Mouse (Mus musculus): ENCODE measurements around the gene Ankrd13b. TPM values are rescaled to one million over a fixed set of nuclear protein-coding genes. Genes with fewer than 3 reads are reported as not detected.

The Ankrd13b gene
- total RNA-seq, 2 experiments from 2014 or later = 9.2 to 11.2 TPM

DNA sequence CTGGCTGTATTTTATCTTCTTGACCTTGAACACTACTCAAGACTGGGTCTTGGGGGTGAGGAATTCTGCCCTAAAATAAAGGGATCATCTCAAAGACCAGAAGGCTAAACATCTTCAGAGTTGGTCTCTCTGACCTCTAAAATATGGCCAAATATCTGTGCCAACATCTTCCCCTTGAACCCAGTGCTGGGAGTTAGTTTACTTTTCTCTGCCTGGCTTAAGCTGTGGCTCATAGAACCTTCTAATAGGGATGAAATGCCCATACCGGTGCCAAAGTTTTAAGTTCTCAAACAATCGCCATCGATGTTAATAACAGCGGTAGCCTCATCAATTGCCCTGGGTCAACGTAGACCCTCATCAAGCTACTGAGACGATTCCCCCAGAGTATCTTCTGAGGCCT lies 27.6 kb downstream of the Ankrd13b start:
- no peak for DNase-seq

DNA sequence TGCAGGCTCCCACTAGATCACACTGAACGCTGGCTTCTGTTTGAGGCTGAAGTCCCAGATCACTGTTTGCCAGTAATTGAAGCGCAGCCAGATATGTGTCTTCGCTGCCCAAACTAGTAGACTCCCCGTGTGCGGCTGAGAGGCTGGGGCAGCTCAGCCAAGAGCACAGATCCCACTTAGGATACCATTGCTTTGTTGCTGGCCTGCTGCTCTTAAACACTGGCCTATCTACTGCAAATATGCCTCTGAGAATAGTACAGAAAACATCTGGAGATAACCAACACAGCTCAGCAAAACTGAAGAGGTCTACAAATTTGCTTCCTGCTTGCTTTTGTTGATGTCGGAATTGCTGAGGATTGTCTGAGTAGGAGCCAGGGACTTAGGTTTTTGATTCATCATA lies 32.6 kb downstream of the Ankrd13b start:
- peak; percentile 78 to 88 for DNase-seq

DNA sequence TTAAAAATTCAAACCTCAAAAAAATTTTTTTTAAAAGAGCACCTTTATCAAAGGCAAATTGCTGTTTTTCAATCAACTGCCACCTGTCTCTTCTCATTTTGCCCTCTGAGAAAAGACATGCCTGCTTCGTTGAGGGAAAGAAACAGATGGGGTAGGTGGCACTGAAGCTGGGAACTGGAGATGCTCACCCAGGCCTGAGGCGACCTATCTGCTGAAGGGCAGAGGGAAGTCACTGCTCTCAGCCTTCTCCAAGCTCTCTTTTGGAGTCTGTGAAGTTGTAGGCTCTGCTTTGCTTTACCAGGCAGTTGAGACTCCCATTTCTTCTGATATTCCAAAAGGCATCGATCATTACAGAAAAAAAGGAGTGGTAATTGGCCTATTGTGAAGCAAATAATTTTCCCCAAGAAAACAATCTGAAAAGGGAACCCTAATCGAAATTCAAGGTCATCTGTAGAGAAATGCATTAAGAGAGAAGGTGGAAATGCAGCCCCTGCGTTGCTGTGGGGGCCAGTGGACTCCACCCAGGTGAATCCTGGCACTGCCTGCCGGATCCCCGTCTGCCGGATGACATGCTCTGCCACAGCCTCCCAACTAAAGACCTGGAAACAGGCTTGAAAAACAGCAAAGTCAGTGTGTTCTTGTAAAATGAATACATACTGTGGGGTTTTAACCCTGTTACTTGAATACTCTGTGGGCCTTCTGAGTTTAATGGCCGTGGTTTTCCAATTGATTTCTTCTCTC lies 33.5 kb downstream of the Ankrd13b start:
- no peak for DNase-seq

DNA sequence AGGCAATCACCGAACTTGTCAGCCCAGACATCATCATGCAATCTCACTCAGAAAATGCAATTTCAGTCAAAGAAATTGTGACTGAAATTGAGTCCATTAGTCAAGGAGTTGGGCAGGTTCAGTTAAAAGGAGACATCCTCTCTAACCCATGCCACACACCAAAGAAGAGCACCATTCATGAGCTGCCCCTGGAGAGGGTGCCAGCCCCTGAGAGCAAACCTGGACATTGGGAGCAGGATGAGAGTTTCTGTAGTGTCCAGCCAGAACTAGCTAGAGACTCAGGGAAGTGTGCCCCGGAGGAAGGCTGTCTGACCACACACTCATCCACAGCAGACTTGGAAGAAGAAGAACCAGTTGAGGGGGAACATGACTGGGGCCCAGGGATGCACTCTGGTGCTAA lies 36.1 kb downstream of the Ankrd13b start:
- no peak for DNase-seq

DNA sequence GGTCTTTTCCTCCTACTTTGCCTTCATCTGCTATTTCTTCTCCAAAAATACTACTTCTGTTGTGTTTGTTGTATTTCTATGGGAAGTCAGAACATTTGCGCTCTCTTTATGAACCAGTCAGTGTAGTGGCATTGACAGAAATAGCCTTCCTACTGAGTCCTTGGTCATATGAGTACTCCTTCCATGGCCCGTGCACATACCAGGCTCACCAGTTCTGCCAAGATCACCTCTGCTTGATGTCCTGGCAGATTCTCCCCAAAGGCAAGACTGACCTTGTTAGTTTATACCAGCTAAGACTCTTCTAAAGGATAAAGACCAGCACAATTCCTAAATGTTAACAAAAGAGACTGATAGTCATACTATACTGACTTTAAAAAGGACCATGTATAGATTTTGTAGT lies 37.8 kb downstream of the Ankrd13b start:
- peak in 1 of 2 experiments; percentile 61 for DNase-seq

DNA sequence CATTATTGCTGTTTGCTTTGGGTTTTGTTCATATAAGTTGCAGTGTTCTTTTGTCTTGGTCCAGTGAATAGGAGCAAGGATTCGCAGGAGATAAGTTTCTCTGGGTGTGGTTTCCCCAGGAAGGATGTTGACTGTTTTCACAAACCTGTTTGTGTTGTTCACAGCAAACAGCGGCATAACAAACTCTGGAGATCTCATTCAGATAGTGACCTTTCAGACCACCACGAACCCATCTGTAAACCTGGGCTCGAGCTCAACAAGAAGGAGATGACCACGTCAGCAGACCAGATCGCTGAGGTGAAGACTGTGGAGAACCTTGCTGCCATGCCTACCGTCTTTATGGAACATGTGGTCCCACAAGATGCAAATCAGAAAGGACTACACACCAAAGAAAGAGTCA lies 40.3 kb downstream of the Ankrd13b start:
- DNase-seq = peak in 1 of 2 experiments; percentile 76

DNA sequence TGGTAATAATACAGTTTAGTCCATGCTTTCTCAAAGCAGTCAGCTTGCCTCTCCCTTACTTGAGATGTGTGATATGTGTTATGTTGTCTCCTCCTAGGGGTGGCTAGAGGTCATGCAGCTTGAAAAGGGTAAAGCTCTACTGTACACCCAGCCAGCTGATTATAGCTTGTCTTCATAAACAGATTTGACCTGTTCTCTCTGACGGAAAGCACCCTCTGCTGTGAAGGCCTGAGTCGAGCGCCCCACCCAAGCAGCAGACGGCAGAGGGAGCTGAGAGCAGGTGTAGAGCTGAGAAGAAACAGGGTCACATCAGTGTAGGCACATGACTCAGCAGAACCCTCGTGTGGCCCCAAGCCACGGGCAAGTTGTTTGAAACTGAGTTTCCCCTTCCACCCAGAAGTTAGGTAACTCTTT lies 42.8 kb downstream of the Ankrd13b start:
- DNase-seq = peak; percentile 86 to 87

DNA sequence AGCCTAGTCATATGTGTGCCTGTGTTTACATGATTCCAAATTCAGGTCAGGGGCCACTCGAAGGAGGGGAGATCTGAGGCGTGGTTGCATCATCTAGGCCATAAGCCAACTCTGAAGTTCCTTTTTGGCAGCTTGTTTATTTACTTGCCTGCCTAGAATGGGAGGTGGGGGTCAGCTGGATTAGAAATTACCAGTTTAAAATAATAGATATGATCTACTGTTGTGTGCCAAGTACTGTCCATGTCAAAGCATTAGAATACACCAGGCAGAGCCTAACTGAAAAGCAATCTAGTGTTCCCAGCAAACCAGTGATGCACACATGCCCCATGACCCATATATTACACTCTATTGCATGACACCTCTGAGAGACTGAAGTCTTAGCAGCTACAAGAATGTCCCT lies 44.5 kb downstream of the Ankrd13b start:
- peak; percentile 88 to 93 for DNase-seq

DNA sequence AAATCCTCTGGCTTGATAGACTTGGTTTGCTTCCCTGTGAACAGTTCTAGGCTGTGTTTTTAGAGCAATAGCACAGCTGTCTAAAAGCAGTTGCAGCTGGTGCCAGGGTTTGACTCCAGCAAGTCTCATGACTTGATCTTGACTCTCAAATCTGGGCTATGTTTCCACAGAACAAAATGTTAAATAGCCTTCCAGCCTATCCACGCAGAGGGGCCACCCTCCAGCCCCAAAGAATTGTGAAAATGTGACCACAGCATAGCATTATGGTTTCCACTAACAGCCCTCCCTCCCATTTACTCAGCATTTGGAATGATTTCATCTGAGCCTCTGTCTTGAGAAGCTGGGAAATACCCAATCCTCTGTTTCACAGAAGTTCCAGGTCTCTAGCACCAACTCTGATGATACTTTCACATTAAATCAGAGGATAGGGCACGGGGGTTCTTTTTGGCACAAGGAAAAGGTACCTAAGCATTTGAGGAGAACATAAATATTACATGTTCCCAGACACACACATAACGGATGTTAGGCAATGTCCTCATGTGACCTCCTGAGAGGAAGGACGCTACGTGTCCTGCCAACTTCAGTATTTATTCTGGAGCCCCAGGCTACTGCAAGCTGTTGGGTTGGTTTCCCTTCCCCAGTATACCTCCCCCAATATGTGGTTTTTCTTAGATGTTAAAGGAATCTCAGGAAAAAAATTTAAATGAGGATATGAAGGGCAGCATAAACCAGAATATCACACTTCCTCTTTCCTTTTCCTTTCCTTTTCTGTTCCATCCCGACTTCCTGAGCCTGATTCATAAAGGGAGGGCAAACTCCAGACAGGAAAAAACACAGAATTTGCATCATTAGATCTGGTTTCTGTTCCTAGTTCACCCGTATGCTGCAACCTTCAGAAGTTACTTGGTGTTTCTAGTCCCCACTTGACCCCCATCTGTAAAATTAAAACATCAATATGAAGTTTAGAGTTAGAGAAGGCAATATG lies 47.0 kb downstream of the Ankrd13b start:
- peak; percentile 87 to 93 for DNase-seq

DNA sequence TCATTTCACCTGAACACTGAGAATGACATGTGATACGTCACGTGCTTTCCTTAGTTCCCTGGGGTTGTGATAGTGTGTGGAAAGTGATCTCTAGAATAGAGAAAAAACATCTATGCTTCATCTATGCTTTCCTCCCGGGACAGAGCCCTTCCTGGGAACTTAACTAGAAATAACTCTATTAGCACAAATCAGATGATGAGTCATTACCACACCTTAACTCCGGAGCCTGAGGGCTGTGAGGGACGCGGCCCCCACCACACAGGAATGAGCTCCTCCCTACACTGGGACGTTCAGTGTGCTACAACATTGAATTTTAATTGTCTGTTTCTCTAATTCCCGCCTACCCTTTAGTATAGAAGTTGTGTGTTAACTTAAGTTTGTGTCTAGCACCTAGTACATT lies 48.5 kb downstream of the Ankrd13b start:
- DNase-seq = peak in 1 of 2 experiments; percentile 51

DNA sequence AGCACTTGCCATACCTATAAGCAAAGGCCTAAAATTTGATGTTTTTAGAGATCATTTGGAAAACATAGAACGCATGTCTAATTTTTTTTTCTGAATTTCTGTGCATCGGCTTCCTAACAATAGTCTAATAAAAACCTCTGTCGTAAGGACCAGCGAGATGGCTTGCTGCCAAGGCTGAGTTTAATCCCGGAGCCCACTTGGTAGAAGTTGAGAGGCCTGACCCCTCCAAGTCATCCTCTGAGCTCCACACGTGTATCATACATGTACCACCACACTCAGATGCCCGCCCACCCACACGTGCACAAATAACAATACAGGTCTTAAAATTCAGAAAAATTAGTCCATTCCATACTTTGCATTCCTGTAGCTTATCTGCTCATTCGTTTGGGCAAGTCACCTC lies 49.4 kb downstream of the Ankrd13b start:
- DNase-seq = no peak

DNA sequence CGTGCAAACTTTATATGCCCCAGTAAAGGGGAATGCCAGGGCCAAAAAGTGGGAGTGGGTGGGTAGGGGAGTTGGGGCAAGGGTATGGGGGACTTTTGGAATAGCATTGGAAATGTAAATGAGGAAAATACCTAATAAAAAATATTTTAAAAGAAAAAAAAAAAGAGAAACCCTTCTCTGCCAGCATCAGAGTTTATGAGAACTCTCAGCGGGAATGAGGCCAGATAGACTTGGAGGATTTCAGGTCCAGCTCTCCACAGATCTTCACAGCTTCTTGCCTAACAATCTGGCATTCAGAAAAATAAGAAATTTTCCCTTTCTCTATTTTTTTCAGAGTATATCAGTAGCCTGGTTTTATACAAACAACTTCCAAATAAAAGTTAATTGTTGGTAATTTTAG lies 52.5 kb downstream of the Ankrd13b start:
- peak in 1 of 2 experiments; percentile 49 for DNase-seq

DNA sequence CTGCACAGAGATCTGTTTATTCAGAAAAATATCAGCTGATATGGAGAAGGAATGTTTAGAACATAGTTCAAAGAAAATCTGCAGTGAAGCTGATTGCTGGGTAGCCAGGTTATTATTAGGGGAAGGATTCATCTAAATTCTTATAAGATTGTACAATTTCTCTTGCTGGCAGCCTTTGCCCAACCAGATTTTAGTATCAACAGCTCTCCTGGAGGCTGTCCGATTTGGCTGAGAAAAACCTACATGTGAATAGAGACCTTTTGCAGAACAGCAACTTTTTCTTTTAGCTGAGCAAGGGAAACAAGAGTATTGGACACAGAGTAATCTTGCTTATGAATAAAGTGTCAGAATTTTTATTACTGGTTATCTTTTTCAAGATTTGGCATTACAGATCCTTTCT lies 61.0 kb downstream of the Ankrd13b start:
- peak; percentile 39 to 49 for DNase-seq

DNA sequence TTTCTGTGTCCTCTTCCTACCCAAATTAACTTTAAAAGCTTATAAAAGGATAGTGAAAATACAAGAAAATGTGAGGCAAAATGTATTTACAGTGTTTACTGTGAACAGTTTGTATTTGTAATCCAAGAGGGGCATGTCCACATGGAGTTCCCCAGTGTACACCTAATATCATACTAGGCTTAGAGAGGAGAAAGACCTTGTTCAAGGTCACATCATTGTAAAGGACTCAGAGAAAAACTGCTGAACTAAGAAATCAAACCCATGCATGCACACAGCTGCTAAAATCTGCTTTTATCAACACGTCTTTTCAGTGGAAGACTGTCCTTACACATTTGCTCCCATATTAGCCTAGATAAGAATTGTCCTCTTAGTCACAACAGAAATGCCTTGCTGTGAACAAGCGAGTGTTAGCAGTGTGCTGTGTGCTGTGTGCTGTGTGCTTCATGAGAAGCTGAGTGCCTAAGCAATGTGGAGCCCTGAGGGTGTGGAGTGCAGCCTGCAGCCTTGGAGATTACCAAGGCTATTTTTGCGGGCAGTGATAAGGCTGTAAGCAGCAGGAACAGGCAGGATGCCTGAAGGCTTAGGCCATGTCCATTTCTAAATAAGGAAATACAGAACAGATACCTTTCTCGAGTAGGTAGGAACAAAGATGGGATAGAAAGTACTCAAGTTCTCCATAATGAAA lies 66.2 kb downstream of the Ankrd13b start:
- peak in 1 of 2 experiments; percentile 81 for DNase-seq

Other genes with a start within 250 kb of the Ankrd13b start
- 100 to 1,000 TPM; 207 to 208 TPM for gene Coro6, start 27.3 kb downstream of the Ankrd13b start, total RNA-seq (2021)
- 10 to 100 TPM; 54.7 to 58.9 TPM for gene Git1, start 3.9 kb upstream of the Ankrd13b start, total RNA-seq (2021)
- gene Abhd15, start 25.4 kb upstream of the Ankrd13b start, total RNA-seq (2021) = 1 to 10 TPM; 2.7 to 4.5 TPM
- 10 to 100 TPM in 1 of 2 experiments, 1 to 10 TPM in 1; 8.3 to 10.6 TPM for gene Trp53i13, start 26.3 kb upstream of the Ankrd13b start, total RNA-seq (2021)
- gene Gm10392, start 29.5 kb upstream of the Ankrd13b start, total RNA-seq (2021) = not detected
- gene Taok1, start 118.1 kb upstream of the Ankrd13b start, total RNA-seq (2021) = 10 to 100 TPM; 53.3 to 54.0 TPM
- 10 to 100 TPM; 47.0 to 47.9 TPM for gene Nufip2, start 196.5 kb upstream of the Ankrd13b start, total RNA-seq (2021)
- gene Cryba1, start 235.6 kb upstream of the Ankrd13b start, total RNA-seq (2021) = not detected

Measured in heart, adult 18-20 months (tissue).